Mouse (Mus musculus) small intestine, adult 2 months (tissue): ENCODE data around the gene Apol7e.

Source experiments
- CTCF ChIP-seq: fragments of 200-500 bp; IDR thresholded peaks from 2 replicates; pipeline ENCODE4 v1.5.1; 2012; ENCODE audit warnings: low read depth, mild to moderate bottlenecking, control low read depth, inconsistent platforms, low read length, moderate library complexity, mixed read lengths; ENCODE audit not compliant: insufficient replicate concordance, insufficient read length; ENCODE audit errors: extremely low read depth
- POLR2A ChIP-seq: fragments of 200-500 bp; IDR thresholded peaks from 2 replicates; pipeline ENCODE4 v1.6.1; 2012; ENCODE audit warnings: low read depth, mild to moderate bottlenecking, control low read depth, inconsistent platforms, low read length, moderate library complexity

- TF ChIP-seq CTCF (no peak), POLR2A (no peak)
These were observed 46.0 kb downstream of the Apol7e start for GRCm38 (mm10) chr15:77744632-77745031.
